Mouse (Mus musculus) stomach, embryonic 14.5 days (tissue): Measurements from ENCODE around the gene Kctd13. TPM values are rescaled to one million over a fixed set of nuclear protein-coding genes. Genes with fewer than 3 reads are reported as not detected.

Experiments used
- ATAC-seq: fragments of 200-750 bp; cut with Nextera tagmentation; 2 replicates; pipeline ENCODE4 v1.8.0; 2017; ENCODE audit warnings: low read depth, moderate TSS enrichment; ENCODE audit not compliant: insufficient number of reproducible peaks, insufficient read depth, low FRiP score
- H3K27ac ChIP-seq: fragments of 300-500 bp; sonication (generic); 2 replicates; pipeline ENCODE4 v1.5.1; 2014; ENCODE audit warnings: mild to moderate bottlenecking, low read length, moderate library complexity, mixed read lengths
- H3K27me3 ChIP-seq: fragments of 300-500 bp; sonication (generic); 2 replicates; pipeline ENCODE4 v1.6.1; 2014; ENCODE audit warnings: low read length, control low read depth, mixed read lengths; ENCODE audit not compliant: control insufficient read depth, insufficient read depth
- H3K36me3 ChIP-seq: fragments of 300-500 bp; sonication (generic); 2 replicates; pipeline ENCODE4 v1.6.1; 2014; ENCODE audit warnings: mild to moderate bottlenecking, control low read depth, low read length, moderate library complexity, mixed read lengths; ENCODE audit not compliant: control insufficient read depth, insufficient read depth
- H3K4me1 ChIP-seq: fragments of 300-500 bp; sonication (generic); 2 replicates; pipeline ENCODE4 v1.6.1; 2014; ENCODE audit warnings: low read length, control low read depth, mixed read lengths; ENCODE audit not compliant: control insufficient read depth, insufficient read depth
- H3K4me2 ChIP-seq: fragments of 300-500 bp; sonication (generic); replicated peaks from 2 replicates; pipeline ENCODE4 v1.6.1; 2014; ENCODE audit warnings: low read depth, low read length, control low read depth
- H3K4me3 ChIP-seq: fragments of 300-500 bp; sonication (generic); 2 replicates; pipeline ENCODE4 v1.5.1; 2014; ENCODE audit warnings: low read depth, low read length, control low read depth
- H3K9ac ChIP-seq: fragments of 300-500 bp; sonication (generic); replicated peaks from 2 replicates; pipeline ENCODE4 v1.6.1; 2014; ENCODE audit warnings: low read depth, mild to moderate bottlenecking, control low read depth, low read length, moderate library complexity, mixed read lengths
- H3K9me3 ChIP-seq: fragments of 300-500 bp; sonication (generic); 2 replicates; pipeline ENCODE4 v1.6.1; 2016; ENCODE audit warnings: low read depth, low read length, control low read depth; ENCODE audit not compliant: control insufficient read depth
- WGBS: fragments of 180-500 bp; shearing (Covaris S2); extraction: QIAGEN DNeasy Blood & Tissue Kit; methylation state at CpG from one replicate; pipeline ENCODE4 v1.1.7; 2014; 5-methylcytosine and 5-hydroxymethylcytosine counted together
- polyA plus RNA-seq: library from polyadenylated mRNA; unstranded; fragments of >200 nt; fragmentation: Nextera tagmentation; extraction: Ambion mirVana; gene quantifications from 2 replicates; pipeline ENCODE4 v1.2.1, GENCODE M21; 2014

The Kctd13 gene
- polyA plus RNA-seq, 1 experiment from 2014 or later: 16.1 TPM

- Histone ChIP-seq H3K4me1 (no peaks in the 10 kb centered on the region), H3K9me3 (no peaks in the 10 kb centered on the region), H3K36me3 (no peaks in the 10 kb centered on the region), H3K27me3 (no peaks in the 10 kb centered on the region), H3K9ac (no peak within 1 kb of the TSS), H3K4me3 (no peak within 1 kb of the TSS), H3K27ac (peak within 1 kb of the TSS; percentile 46), H3K4me2 (no peak within 1 kb of the TSS)
- WGBS: 26% methylated on average over 5 of the region's 5 CpGs
- peak; percentile 75 for ATAC-seq
Observed at GRCm38 (mm10) chr7:126922624-126923060, 6.0 kb upstream of the Kctd13 start, which contains the start of gene Tmem219. Gene Tmem219 (minus strand): TSS chr7:126922917.

- WGBS: 72% methylated on average over 5 of the region's 5 CpGs
- no peaks in the 10 kb centered on the region for H3K36me3 ChIP-seq
- no peak overlapping the region; the same call in 1 of the 2 replicates for H3K27ac ChIP-seq
- no peak overlapping the region for H3K9ac ChIP-seq
- no peak overlapping the region for H3K4me3 ChIP-seq
- no peaks in the 10 kb centered on the region for H3K4me1 ChIP-seq
- no peak for ATAC-seq
- no peaks in the 10 kb centered on the region for H3K27me3 ChIP-seq
- no peak overlapping the region for H3K4me2 ChIP-seq
- no peaks in the 10 kb centered on the region for H3K9me3 ChIP-seq
Observed at GRCm38 (mm10) chr7:126923999-126924398, 4.7 kb upstream of the Kctd13 start.

- Histone ChIP-seq H3K27ac (no peak overlapping the region), H3K4me2 (no peak overlapping the region), H3K4me3 (no peak overlapping the region), H3K9ac (no peak overlapping the region), H3K9me3 (no peaks in the 10 kb centered on the region), H3K4me1 (peaks cover 3% of the 10 kb centered on the region; the same call in 1 of the 2 replicates), H3K27me3 (no peaks in the 10 kb centered on the region), H3K36me3 (0 out of 2 replicates have a peak, but pooled peaks cover 6% of the 10 kb centered on the region)
- 31% methylated on average over 3 of the region's 3 CpGs for WGBS
- ATAC-seq: no peak
Observed at GRCm38 (mm10) chr7:126926299-126926698, 2.4 kb upstream of the Kctd13 start.

- under 1% methylated on average over 27 of the region's 27 CpGs for WGBS
- Histone ChIP-seq H3K36me3 (peaks cover 12% of the 10 kb centered on the region; the same call in 1 of the 2 replicates), H3K4me3 (peak overlapping the region; percentile 84), H3K9ac (peak overlapping the region; percentile 85), H3K4me2 (peak overlapping the region; percentile 98), H3K9me3 (no peaks in the 10 kb centered on the region), H3K27me3 (no peaks in the 10 kb centered on the region), H3K27ac (peak overlapping the region; percentile 73), H3K4me1 (peaks cover 3% of the 10 kb centered on the region; the same call in 1 of the 2 replicates)
- peak; percentile 65 for ATAC-seq
Observed at GRCm38 (mm10) chr7:126929046-126929445, 367 bp downstream of the Kctd13 start.

- H3K27me3 ChIP-seq: no peaks in the 10 kb centered on the region
- H3K4me1 ChIP-seq: peaks cover 3% of the 10 kb centered on the region; the same call in 1 of the 2 replicates
- peaks cover 24% of the 10 kb centered on the region; the same call in 1 of the 2 replicates for H3K36me3 ChIP-seq
- 78% methylated on average over 2 of the region's 2 CpGs for WGBS
- no peak for ATAC-seq
- H3K4me3 ChIP-seq: no peak overlapping the region
- H3K9me3 ChIP-seq: no peaks in the 10 kb centered on the region
- H3K9ac ChIP-seq: no peak overlapping the region
- H3K27ac ChIP-seq: no peak overlapping the region
- no peak overlapping the region for H3K4me2 ChIP-seq
Observed at GRCm38 (mm10) chr7:126932652-126933051, 4.0 kb downstream of the Kctd13 start.

- Histone ChIP-seq H3K4me3 (no peak overlapping the region), H3K9me3 (no peaks in the 10 kb centered on the region), H3K27ac (no peak overlapping the region), H3K4me1 (no peaks in the 10 kb centered on the region), H3K9ac (no peak overlapping the region), H3K36me3 (peaks cover 18% of the 10 kb centered on the region; the same call in 1 of the 2 replicates), H3K27me3 (no peaks in the 10 kb centered on the region), H3K4me2 (no peak overlapping the region)
- WGBS: 39% methylated on average over 6 of the region's 6 CpGs
- ATAC-seq: no peak
Observed at GRCm38 (mm10) chr7:126941171-126941570, 12.5 kb downstream of the Kctd13 start.

GRCm38 (mm10) chr7:126941801-126942200, 13.1 kb downstream of the Kctd13 start:
- no peak overlapping the region for H3K27ac ChIP-seq
- no peak overlapping the region for H3K9ac ChIP-seq
- no peak for ATAC-seq
- H3K9me3 ChIP-seq: no peaks in the 10 kb centered on the region
- H3K4me1 ChIP-seq: no peaks in the 10 kb centered on the region
- 81% methylated on average over 5 of the region's 5 CpGs for WGBS
- no peak overlapping the region for H3K4me3 ChIP-seq
- peaks cover 18% of the 10 kb centered on the region; the same call in 1 of the 2 replicates for H3K36me3 ChIP-seq
- H3K4me2 ChIP-seq: no peak overlapping the region
- H3K27me3 ChIP-seq: no peaks in the 10 kb centered on the region

- Histone ChIP-seq H3K27me3 (peaks cover 13% of the 10 kb centered on the region), H3K9ac (no peak overlapping the region), H3K36me3 (peaks cover 13% of the 10 kb centered on the region; the same call in 1 of the 2 replicates), H3K4me3 (no peak overlapping the region), H3K4me2 (no peak overlapping the region), H3K4me1 (peaks cover 7% of the 10 kb centered on the region; the same call in 1 of the 2 replicates), H3K27ac (no peak overlapping the region), H3K9me3 (no peaks in the 10 kb centered on the region)
- 47% methylated on average over 3 of the region's 3 CpGs for WGBS
- no peak for ATAC-seq
Observed at GRCm38 (mm10) chr7:126946530-126946929, 17.9 kb downstream of the Kctd13 start.

GRCm38 (mm10) chr7:126948626-126949025, 19.9 kb downstream of the Kctd13 start:
- 77% methylated on average over 10 of the region's 10 CpGs for WGBS
- no peaks in the 10 kb centered on the region for H3K9me3 ChIP-seq
- H3K27ac ChIP-seq: no peak overlapping the region
- H3K4me1 ChIP-seq: peaks cover 7% of the 10 kb centered on the region; the same call in 1 of the 2 replicates
- H3K4me2 ChIP-seq: no peak overlapping the region
- no peak for ATAC-seq
- H3K27me3 ChIP-seq: peaks cover 16% of the 10 kb centered on the region
- no peak overlapping the region for H3K4me3 ChIP-seq
- H3K36me3 ChIP-seq: peaks cover 7% of the 10 kb centered on the region; the same call in 1 of the 2 replicates
- no peak overlapping the region for H3K9ac ChIP-seq
